Mouse (Mus musculus): Measurements from ENCODE around the gene Acsf3. TPM values are rescaled to one million over a fixed set of nuclear protein-coding genes. Genes with fewer than 3 reads are reported as not detected.

The Acsf3 gene
- polyA plus RNA-seq, 1 experiment, result 2.8 TPM

GRCm38 (mm10) chr8:122739102-122739725 lies 36.1 kb upstream of the Acsf3 start:
- H3K27me3 ChIP-seq (ENCODE audit: control insufficient read depth), result peaks cover 89% of the 10 kb centered on the region
- H3K9me3 ChIP-seq (ENCODE audit: control insufficient read depth, low read length), result no peaks in the 10 kb centered on the region
- peaks cover 47% of the 10 kb centered on the region for H3K4me1 ChIP-seq (ENCODE audit: control insufficient read depth)
- TF ChIP-seq TAL1 (IDR thresholded peaks at IDR 0.05; ENCODE audit: low read length) (no peak), GATA1 (IDR thresholded peaks at IDR 0.05; ENCODE audit: low read length) (no peak)
- H3K36me3 ChIP-seq (ENCODE audit: control insufficient read depth), result no peaks in the 10 kb centered on the region
- H3K4me3 ChIP-seq (replicated peaks), result no peak overlapping the region

DNA sequence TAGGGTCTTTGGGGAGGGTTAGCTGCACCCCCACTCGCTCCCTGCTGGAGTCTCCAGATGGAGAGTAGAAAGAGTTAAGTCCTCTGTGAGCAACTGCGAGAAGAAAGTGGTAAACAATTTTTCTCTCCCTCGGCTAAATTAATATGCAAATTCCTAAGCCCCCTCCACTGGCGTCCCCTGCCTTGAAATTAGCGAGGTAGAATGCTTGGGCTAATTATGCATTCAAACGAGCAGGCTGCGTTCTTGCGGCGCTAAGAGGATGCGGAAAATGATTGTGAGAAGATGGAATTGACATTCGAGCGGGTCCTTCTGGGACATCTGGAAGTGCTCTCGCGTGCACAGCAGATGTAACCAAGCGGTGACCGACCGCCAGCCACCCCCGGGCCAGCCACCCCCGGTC lies 32.8 kb upstream of the Acsf3 start:
- no peaks in the 10 kb centered on the region for H3K36me3 ChIP-seq (ENCODE audit: control insufficient read depth)
- no peak overlapping the region for H3K4me3 ChIP-seq (replicated peaks)
- peaks cover 94% of the 10 kb centered on the region for H3K27me3 ChIP-seq (ENCODE audit: control insufficient read depth)
- H3K4me1 ChIP-seq (ENCODE audit: control insufficient read depth), result peaks cover 17% of the 10 kb centered on the region
- TF ChIP-seq TAL1 (IDR thresholded peaks at IDR 0.05; ENCODE audit: low read length) (no peak), GATA1 (IDR thresholded peaks at IDR 0.05; ENCODE audit: low read length) (no peak)
- no peaks in the 10 kb centered on the region for H3K9me3 ChIP-seq (ENCODE audit: control insufficient read depth, low read length)

DNA sequence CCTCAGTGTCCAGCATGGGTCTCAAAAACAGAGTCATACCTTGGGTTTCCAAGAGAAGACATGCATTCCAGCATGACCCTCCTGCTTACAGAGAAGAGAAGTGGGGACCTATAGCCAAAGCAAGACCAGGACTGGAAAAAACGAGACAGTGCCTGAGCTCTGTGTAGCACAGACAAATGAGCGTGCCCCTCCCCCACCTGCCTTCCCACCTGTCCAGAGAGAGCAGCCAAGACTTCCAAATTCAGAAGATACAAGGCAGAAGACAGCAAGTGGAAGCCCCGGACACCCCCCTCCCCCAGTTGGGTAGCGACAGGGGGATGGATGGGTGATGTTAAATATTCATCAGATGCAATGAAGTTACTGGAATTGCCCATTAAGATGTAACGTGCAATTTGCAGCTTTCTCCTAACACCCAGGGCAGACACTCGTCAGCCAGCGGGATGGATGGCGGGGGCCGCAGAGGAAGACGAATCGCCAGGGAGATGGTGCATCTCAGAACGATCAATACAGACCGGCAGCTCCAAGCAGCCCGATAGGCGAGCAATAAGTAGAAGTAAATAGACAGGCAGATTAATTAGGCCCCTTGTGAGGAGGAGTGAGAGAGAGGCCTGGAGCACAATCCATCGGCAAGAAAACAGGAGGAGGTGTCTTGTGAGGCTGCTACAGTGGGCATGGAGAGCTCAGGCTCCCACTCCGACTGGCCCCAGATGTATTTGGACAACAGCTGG lies 30.1 kb upstream of the Acsf3 start:
- Histone ChIP-seq H3K9me3 (ENCODE audit: control insufficient read depth, low read length) (no peaks in the 10 kb centered on the region), H3K4me3 (replicated peaks) (no peak overlapping the region), H3K4me1 (ENCODE audit: control insufficient read depth) (peaks cover 4% of the 10 kb centered on the region), H3K36me3 (ENCODE audit: control insufficient read depth) (no peaks in the 10 kb centered on the region), H3K27me3 (ENCODE audit: control insufficient read depth) (peaks cover 98% of the 10 kb centered on the region)
- TF ChIP-seq TAL1 (IDR thresholded peaks at IDR 0.05; ENCODE audit: low read length) (no peak), GATA1 (IDR thresholded peaks at IDR 0.05; ENCODE audit: low read length) (no peak)

- H3K4me3 ChIP-seq (replicated peaks), result no peak overlapping the region
- no peaks in the 10 kb centered on the region for H3K9me3 ChIP-seq (ENCODE audit: control insufficient read depth, low read length)
- peaks cover 7% of the 10 kb centered on the region for H3K4me1 ChIP-seq (ENCODE audit: control insufficient read depth)
- TF ChIP-seq TAL1 (IDR thresholded peaks at IDR 0.05; ENCODE audit: low read length) (no peak), GATA1 (IDR thresholded peaks at IDR 0.05; ENCODE audit: low read length) (no peak)
- H3K27me3 ChIP-seq (ENCODE audit: control insufficient read depth), result peaks cover 98% of the 10 kb centered on the region
- H3K36me3 ChIP-seq (ENCODE audit: control insufficient read depth), result no peaks in the 10 kb centered on the region
These were observed 29.5 kb upstream of the Acsf3 start for GRCm38 (mm10) chr8:122745750-122746275.

DNA sequence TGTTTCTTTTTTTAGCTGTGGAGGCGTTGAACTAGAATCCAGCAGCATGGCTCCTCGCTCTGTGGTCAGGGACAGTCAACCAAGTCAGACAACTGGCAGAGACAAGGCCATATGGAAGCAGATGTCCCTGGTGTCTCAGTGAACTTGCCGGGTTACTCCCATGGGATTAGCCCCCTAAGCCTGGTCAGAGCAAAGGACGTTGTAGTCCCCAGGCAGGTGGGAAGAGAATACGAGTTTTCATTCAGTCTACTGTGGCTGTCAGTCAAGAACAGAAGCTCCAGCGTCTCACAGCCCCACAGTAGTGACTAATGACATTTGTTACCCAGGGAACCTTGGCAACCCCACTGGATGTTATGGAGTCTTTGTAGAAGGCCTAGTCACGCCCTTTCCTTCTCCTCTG lies 28.8 kb upstream of the Acsf3 start:
- H3K9me3 ChIP-seq (ENCODE audit: control insufficient read depth, low read length), result no peaks in the 10 kb centered on the region
- peaks cover 9% of the 10 kb centered on the region for H3K4me1 ChIP-seq (ENCODE audit: control insufficient read depth)
- H3K4me3 ChIP-seq (replicated peaks), result no peak overlapping the region
- no peaks in the 10 kb centered on the region for H3K36me3 ChIP-seq (ENCODE audit: control insufficient read depth)
- peaks cover 98% of the 10 kb centered on the region for H3K27me3 ChIP-seq (ENCODE audit: control insufficient read depth)
- no peak for TF ChIP-seq TAL1 (IDR thresholded peaks at IDR 0.05; ENCODE audit: low read length)
- no peak for TF ChIP-seq GATA1 (IDR thresholded peaks at IDR 0.05; ENCODE audit: low read length)

DNA sequence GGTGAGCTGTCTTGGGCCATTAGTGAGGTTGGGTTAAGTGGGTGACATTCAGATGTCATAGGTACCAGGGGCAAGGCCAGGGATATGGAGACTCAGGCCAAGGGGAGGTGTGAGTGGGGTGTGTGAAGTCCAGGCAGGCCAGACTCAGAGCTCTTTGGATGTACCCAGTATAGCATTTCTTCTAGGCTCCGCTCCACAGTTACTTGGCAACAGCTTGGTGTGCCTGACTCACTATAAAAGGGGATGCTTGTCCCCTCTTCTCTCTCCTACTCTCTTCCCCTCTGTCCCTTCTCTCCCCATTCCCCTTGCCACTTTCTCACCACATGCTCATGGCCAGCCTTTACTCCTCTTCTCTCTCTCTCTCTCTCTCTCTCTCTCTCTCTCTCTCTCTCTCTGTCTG lies 27.5 kb upstream of the Acsf3 start:
- no peaks in the 10 kb centered on the region for H3K9me3 ChIP-seq (ENCODE audit: control insufficient read depth, low read length)
- H3K4me3 ChIP-seq (replicated peaks), result no peak overlapping the region
- TF ChIP-seq GATA1 (IDR thresholded peaks at IDR 0.05; ENCODE audit: low read length), result no peak
- TF ChIP-seq TAL1 (IDR thresholded peaks at IDR 0.05; ENCODE audit: low read length), result no peak
- H3K36me3 ChIP-seq (ENCODE audit: control insufficient read depth), result no peaks in the 10 kb centered on the region
- H3K4me1 ChIP-seq (ENCODE audit: control insufficient read depth), result peaks cover 9% of the 10 kb centered on the region
- peaks cover 98% of the 10 kb centered on the region for H3K27me3 ChIP-seq (ENCODE audit: control insufficient read depth)

DNA sequence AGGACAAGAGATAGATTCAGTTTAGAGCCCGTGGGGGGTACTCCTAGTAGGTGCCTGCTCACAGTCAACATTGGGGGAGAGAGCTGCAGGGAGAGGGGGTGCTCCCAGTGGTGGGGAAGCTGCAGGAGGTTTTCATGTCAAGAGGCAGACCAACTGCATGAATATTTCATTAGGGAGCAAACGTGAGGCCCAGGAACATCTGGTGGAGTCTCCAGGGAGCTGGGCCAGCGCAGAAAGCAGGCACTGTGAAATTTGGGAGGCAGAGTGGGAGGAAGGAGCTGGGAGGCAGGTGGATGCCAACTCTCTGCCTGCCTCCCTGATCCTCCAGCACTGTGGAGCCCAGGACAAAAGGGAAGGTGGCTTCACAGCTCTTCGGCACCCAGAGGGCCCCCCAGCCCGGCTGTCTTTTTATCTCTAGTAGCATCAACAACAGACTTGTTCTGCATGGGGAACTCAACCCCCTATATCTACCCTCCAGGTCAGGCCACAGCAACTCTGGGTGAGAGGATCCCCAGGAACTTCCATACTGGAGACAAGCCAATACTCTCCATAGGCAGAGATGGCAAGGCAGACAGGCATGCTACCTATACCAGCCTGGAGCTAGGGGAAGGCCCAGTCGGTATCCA lies 25.8 kb upstream of the Acsf3 start:
- peaks cover 98% of the 10 kb centered on the region for H3K27me3 ChIP-seq (ENCODE audit: control insufficient read depth)
- TF ChIP-seq GATA1 (IDR thresholded peaks at IDR 0.05; ENCODE audit: low read length) (no peak), TAL1 (IDR thresholded peaks at IDR 0.05; ENCODE audit: low read length) (no peak)
- H3K4me1 ChIP-seq (ENCODE audit: control insufficient read depth), result peaks cover 8% of the 10 kb centered on the region
- H3K9me3 ChIP-seq (ENCODE audit: control insufficient read depth, low read length), result no peaks in the 10 kb centered on the region
- no peaks in the 10 kb centered on the region for H3K36me3 ChIP-seq (ENCODE audit: control insufficient read depth)
- H3K4me3 ChIP-seq (replicated peaks), result no peak overlapping the region

GRCm38 (mm10) chr8:122751342-122751741 lies 23.9 kb upstream of the Acsf3 start:
- Histone ChIP-seq H3K9me3 (ENCODE audit: control insufficient read depth, low read length) (no peaks in the 10 kb centered on the region), H3K27me3 (ENCODE audit: control insufficient read depth) (peaks cover 94% of the 10 kb centered on the region), H3K4me1 (ENCODE audit: control insufficient read depth) (peaks cover 8% of the 10 kb centered on the region), H3K4me3 (replicated peaks) (no peak overlapping the region), H3K36me3 (ENCODE audit: control insufficient read depth) (no peaks in the 10 kb centered on the region)
- TF ChIP-seq TAL1 (IDR thresholded peaks at IDR 0.05; ENCODE audit: low read length) (no peak), GATA1 (IDR thresholded peaks at IDR 0.05; ENCODE audit: low read length) (no peak)

DNA sequence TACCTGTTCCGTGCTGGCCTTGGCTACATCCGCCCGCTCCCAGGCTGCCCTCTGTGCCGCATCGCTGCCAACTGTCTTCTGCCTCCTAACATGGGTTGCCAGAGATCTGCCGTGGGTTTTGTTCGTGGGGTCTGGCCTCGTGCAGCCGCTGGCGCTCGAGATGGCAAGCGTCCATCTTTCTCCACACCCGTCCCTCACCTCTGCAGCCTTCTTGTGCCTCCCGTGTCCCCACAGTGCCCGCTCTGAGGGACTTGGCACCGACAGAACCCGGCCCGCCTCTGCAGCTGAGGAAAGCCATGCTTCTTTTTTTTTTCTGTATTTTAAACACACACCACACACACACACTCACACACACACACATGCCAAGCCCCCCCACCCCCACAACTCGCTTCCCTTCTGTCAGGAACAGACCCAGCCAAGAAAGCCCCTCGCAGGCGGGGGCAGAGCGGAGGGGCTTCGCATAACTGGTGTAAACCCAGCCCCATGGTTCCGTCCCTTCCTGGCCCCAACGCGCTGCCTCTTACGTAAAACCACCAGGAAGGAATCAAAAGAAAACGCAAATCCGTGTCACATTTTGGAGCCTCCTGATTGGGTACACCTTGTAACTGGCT lies 23.1 kb upstream of the Acsf3 start:
- Histone ChIP-seq H3K9me3 (ENCODE audit: control insufficient read depth, low read length) (no peaks in the 10 kb centered on the region), H3K4me1 (ENCODE audit: control insufficient read depth) (peaks cover 8% of the 10 kb centered on the region), H3K4me3 (replicated peaks) (no peak overlapping the region), H3K27me3 (ENCODE audit: control insufficient read depth) (peaks cover 94% of the 10 kb centered on the region), H3K36me3 (ENCODE audit: control insufficient read depth) (no peaks in the 10 kb centered on the region)
- no peak for TF ChIP-seq GATA1 (IDR thresholded peaks at IDR 0.05; ENCODE audit: low read length)
- no peak for TF ChIP-seq TAL1 (IDR thresholded peaks at IDR 0.05; ENCODE audit: low read length)
